Mouse (Mus musculus) CH12.LX (cell line): ENCODE data around the gene Nkain1. TPM values are rescaled to one million over a fixed set of nuclear protein-coding genes. Genes with fewer than 3 reads are reported as not detected.

Source experiments
- DNase-seq: peaks from one replicate; pipeline ENCODE4 v3.0.0-alpha.2; 2013; ENCODE audit errors: extremely low read depth
- H3K27ac ChIP-seq: 2 replicates; pipeline ENCODE4 v1.5.1; 2012; ENCODE audit warnings: low read depth, mild to moderate bottlenecking, control low read depth, moderate library complexity; ENCODE audit not compliant: insufficient read depth
- H3K27me3 ChIP-seq: replicated peaks from 2 replicates; pipeline ENCODE3; 2012; ENCODE audit warnings: inconsistent platforms
- H3K36me3 ChIP-seq, 2 experiments: replicated peaks in 1 of 2; 2 replicates each; pipeline versions ENCODE3 to v1.6.1; 2012; ENCODE audit warnings: inconsistent platforms in 1 of 2, low read length in 1 of 2, mild to moderate bottlenecking in 1 of 2, mixed read lengths in 1 of 2, moderate library complexity in 1 of 2; ENCODE audit not compliant: control insufficient read depth in 1 of 2, insufficient read depth in 1 of 2
- H3K4me1 ChIP-seq, 2 experiments: 2 replicates each; pipeline ENCODE4 v1.6.1; 2012; ENCODE audit warnings: inconsistent platforms in 1 of 2, moderate library complexity in 1 of 2; ENCODE audit not compliant: insufficient read depth in 2 of 2, control insufficient read depth in 1 of 2
- H3K4me2 ChIP-seq: 2 replicates; pipeline ENCODE4 v1.6.1; 2012; ENCODE audit warnings: low read depth, mild to moderate bottlenecking, control low read depth; ENCODE audit not compliant: poor library complexity, insufficient read depth, severe bottlenecking
- H3K4me3 ChIP-seq, 3 experiments: fragments of 150-350 bp in 1 of 3; sonication (generic) in 1 of 3; replicated peaks in 1 of 3; 2 replicates each; pipeline versions ENCODE3 to v1.5.1; 2011 to 2012; ENCODE audit warnings: low read depth in 2 of 3, low read length in 2 of 3, mild to moderate bottlenecking in 2 of 3, moderate library complexity in 2 of 3, control low read depth in 1 of 3, improper control_type of control experiment in 1 of 3, inconsistent platforms in 1 of 3, mixed read lengths in 1 of 3; ENCODE audit not compliant: poor library complexity in 1 of 3
- H3K79me2 ChIP-seq: replicated peaks from 2 replicates; pipeline ENCODE4 v1.6.1; 2012; ENCODE audit warnings: mild to moderate bottlenecking, moderate library complexity; ENCODE audit not compliant: control insufficient read depth, poor library complexity, insufficient read depth, severe bottlenecking; ENCODE audit errors: extremely low read depth
- H3K9ac ChIP-seq: 2 replicates; pipeline ENCODE4 v1.6.1; 2012; ENCODE audit warnings: low read depth, mild to moderate bottlenecking, control low read depth, moderate library complexity; ENCODE audit not compliant: insufficient read depth
- H3K9me3 ChIP-seq: replicated peaks from 2 replicates; pipeline ENCODE3; 2012; ENCODE audit warnings: low read length, inconsistent platforms, mixed read lengths
- CHD1 ChIP-seq: IDR thresholded peaks from 2 replicates; pipeline ENCODE4 v1.6.1; 2012; ENCODE audit warnings: low read depth, low read length, improper control_type of control experiment, inconsistent platforms
- CTCF ChIP-seq, 2 experiments: IDR thresholded peaks in 1 of 2; conservative IDR thresholded peaks in 1 of 2; 2 replicates each; pipeline ENCODE4 v1.5.1; 2011 to 2012; ENCODE audit warnings: low read depth in 2 of 2, low read length in 2 of 2, improper control_type of control experiment in 1 of 2, inconsistent platforms in 1 of 2, mild to moderate bottlenecking in 1 of 2, moderate library complexity in 1 of 2
- ELF1 ChIP-seq: IDR thresholded peaks from 2 replicates; pipeline ENCODE4 v1.6.1; 2014; ENCODE audit warnings: low read depth, mild to moderate bottlenecking, inconsistent platforms, low read length, improper control_type of control experiment
- EP300 ChIP-seq: IDR thresholded peaks from 2 replicates; pipeline ENCODE4 v1.6.1; 2011; ENCODE audit warnings: low read length, improper control_type of control experiment
- IRF4 ChIP-seq: IDR thresholded peaks from 2 replicates; pipeline ENCODE4 v1.6.1; 2014; ENCODE audit warnings: low read depth, mild to moderate bottlenecking, inconsistent platforms, low read length, improper control_type of control experiment
- JUN ChIP-seq: IDR thresholded peaks from 2 replicates; pipeline ENCODE4 v1.6.1; 2011; ENCODE audit warnings: low read depth, mild to moderate bottlenecking, low read length, improper control_type of control experiment, moderate library complexity; ENCODE audit not compliant: insufficient read depth
- JUND ChIP-seq: conservative IDR thresholded peaks from 2 replicates; pipeline ENCODE4 v1.6.1; 2011; ENCODE audit warnings: low read depth, low read length, improper control_type of control experiment
- MAX ChIP-seq: IDR thresholded peaks from 2 replicates; pipeline ENCODE4 v1.6.1; 2011; ENCODE audit warnings: low read length, improper control_type of control experiment
- MAZ ChIP-seq: IDR thresholded peaks from 2 replicates; pipeline ENCODE4 v1.6.1; 2012; ENCODE audit warnings: low read depth, mild to moderate bottlenecking, inconsistent platforms, low read length, improper control_type of control experiment, moderate library complexity
- MXI1 ChIP-seq: IDR thresholded peaks from 2 replicates; pipeline ENCODE4 v1.6.1; 2011; ENCODE audit warnings: mild to moderate bottlenecking, low read depth, low read length, improper control_type of control experiment
- NELFE ChIP-seq: IDR thresholded peaks from 2 replicates; pipeline ENCODE4 v1.6.1; 2011; ENCODE audit warnings: low read depth, low read length, improper control_type of control experiment
- PAX5 ChIP-seq: IDR thresholded peaks from 2 replicates; pipeline ENCODE4 v1.6.1; 2012; ENCODE audit warnings: low read length, inconsistent platforms, mixed read lengths
- RCOR1 ChIP-seq: conservative IDR thresholded peaks from 2 replicates; pipeline ENCODE4 v1.6.1; 2012; ENCODE audit warnings: low read depth, mild to moderate bottlenecking, inconsistent platforms, low read length, improper control_type of control experiment
- SMC3 ChIP-seq: IDR thresholded peaks from 2 replicates; pipeline ENCODE4 v1.6.1; 2011; ENCODE audit warnings: low read depth, low read length, improper control_type of control experiment
- UBTF ChIP-seq: IDR thresholded peaks from 2 replicates; pipeline ENCODE4 v1.6.1; 2012; ENCODE audit warnings: low read depth, mild to moderate bottlenecking, inconsistent platforms, low read length, improper control_type of control experiment, moderate library complexity
- ZC3H11A ChIP-seq: IDR thresholded peaks from 2 replicates; pipeline ENCODE4 v1.6.1; 2012; ENCODE audit warnings: low read depth, mild to moderate bottlenecking, inconsistent platforms, low read length, improper control_type of control experiment
- ZNF384 ChIP-seq: IDR thresholded peaks from 2 replicates; pipeline ENCODE4 v1.6.1; 2012; ENCODE audit warnings: low read depth, low read length, improper control_type of control experiment, inconsistent platforms
- dilution Hi-C: fragments of 300-500 bp; cut with MboI; formaldehyde crosslinking; loops from 2 replicates; pipeline ENCODE4 v1.14.3; 2020; ENCODE audit warnings: low sequenced_read_pairs; ENCODE audit not compliant: extremely low pct_unique_long_range_greater_than_20kb, extremely low pct_ligation_motif_present
- in situ Hi-C: fragments of 300-500 bp; cut with MboI; formaldehyde crosslinking; loops from 3 replicates; pipeline ENCODE4 v1.14.3; 2019; ENCODE audit warnings: low sequenced_read_pairs, low pct_ligation_motif_present, low pct_unique_long_range_greater_than_20kb, mixed read lengths
- polyA plus RNA-seq: library from polyadenylated mRNA; unstranded; fragments of >175 nt; gene quantifications from 2 replicates; pipeline ENCODE4 v1.2.1, GENCODE M21; 2012; ENCODE audit warnings: low read depth; ENCODE audit not compliant: insufficient read length
- total RNA-seq, 2 experiments: library from RNA; depleted of rRNA; stranded (reverse); fragments of 300-350 nt in 1 of 2; fragments of >200 nt in 1 of 2; gene quantifications; 2 replicates each; pipeline ENCODE4 v1.2.3; 2012 to 2014

The Nkain1 gene
- total and polyA plus RNA-seq, 3 experiments, result 5.5 to 23.1 (median 19.6) TPM

DNA sequence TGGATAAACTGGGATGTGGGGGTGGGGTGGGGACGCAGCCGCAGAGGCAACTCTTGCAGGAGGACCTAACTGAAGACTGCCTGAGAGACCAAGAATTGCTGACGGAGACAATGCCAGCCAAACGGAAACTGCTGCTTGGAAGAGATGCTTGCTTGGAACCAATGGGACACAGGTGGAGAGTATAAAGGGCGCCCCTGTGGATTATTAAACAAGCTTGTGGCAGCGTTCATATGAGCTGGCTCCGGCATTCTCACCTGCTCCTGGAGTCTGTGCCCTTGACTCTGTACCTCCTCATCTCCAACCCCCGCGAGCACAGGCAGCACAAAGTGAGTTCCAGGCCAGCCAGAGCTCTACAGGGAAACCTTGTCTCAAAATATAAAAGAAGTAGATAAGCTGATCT, 23.5 kb downstream of the Nkain1 start:
- no peak overlapping the region for H3K4me3 ChIP-seq
- dilution Hi-C loops, result no loop called here

DNA sequence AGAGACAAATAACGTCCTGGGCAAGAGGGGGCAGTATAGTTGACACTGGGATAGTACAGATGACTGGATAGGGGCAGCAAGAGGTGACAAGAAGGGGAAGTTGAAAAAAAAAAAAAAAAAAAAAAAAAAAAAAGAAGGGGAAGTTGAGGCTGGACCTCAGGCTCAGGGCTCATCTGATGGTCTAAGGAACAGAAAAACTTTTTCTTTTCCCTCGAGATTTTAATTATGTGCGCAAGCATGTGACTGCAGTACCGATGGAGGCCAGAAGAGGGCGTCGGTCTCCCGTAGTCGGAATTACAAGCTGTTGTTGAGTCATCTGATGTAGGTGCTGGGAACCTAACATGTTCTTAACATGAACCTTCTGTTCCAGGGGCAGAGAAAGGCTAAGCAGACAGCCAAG, 24.8 kb downstream of the Nkain1 start:
- DNase-seq, result peak; percentile 47
- Histone ChIP-seq H3K4me3 (no peak overlapping the region), H3K27ac (no peak overlapping the region), H3K9me3 (peaks cover 4% of the 10 kb centered on the region), H3K79me2 (peaks cover 4% of the 10 kb centered on the region; the same call in 1 of the 2 replicates), H3K36me3 (no peaks in the 10 kb centered on the region), H3K9ac (no peak overlapping the region), H3K4me2 (no peak overlapping the region), H3K4me1 (peaks cover 28 to 64% of the 10 kb centered on the region in 2 experiments), H3K27me3 (no peaks in the 10 kb centered on the region)
- TF ChIP-seq CTCF (conservative IDR thresholded peaks at IDR 0.05 in 1 of 2, IDR thresholded peaks at IDR 0.05 in 1 of 2; ENCODE audit: low read depth in 2 of 2, low read length in 2 of 2) (peak; percentile 54 to 66), SMC3 (peak; percentile 10; the same call in 1 of the 2 replicates), MAZ (no peak), ZNF384 (peak; percentile 92)
- in situ Hi-C loops, result no loop called here
- dilution Hi-C loops, result no loop called here

More for the DNA sequence above, 23.5 kb downstream of the Nkain1 start:
- no peak for DNase-seq
- Histone ChIP-seq H3K4me1 (peaks cover 28 to 57% of the 10 kb centered on the region in 2 experiments), H3K27ac (no peak overlapping the region), H3K79me2 (peaks cover 4% of the 10 kb centered on the region; the same call in 1 of the 2 replicates), H3K9ac (no peak overlapping the region), H3K36me3 (peaks cover 0 to 2% of the 10 kb centered on the region in 2 experiments), H3K9me3 (peaks cover 4% of the 10 kb centered on the region), H3K27me3 (no peaks in the 10 kb centered on the region), H3K4me2 (no peak overlapping the region)
- TF ChIP-seq MXI1, result no peak
- TF ChIP-seq IRF4, result no peak
- no peak for TF ChIP-seq EP300
- TF ChIP-seq JUN, result no peak
- TF ChIP-seq ELF1, result no peak
- no peak for TF ChIP-seq JUND
- TF ChIP-seq RCOR1, result no peak
- TF ChIP-seq UBTF, result no peak
- no peak for TF ChIP-seq MAX
- no peak for TF ChIP-seq CHD1
- no peak for TF ChIP-seq NELFE
- no peak for TF ChIP-seq ZC3H11A
- TF ChIP-seq PAX5, result no peak
- in situ Hi-C loops, result no loop called here
